In the genomic region with DNA sequence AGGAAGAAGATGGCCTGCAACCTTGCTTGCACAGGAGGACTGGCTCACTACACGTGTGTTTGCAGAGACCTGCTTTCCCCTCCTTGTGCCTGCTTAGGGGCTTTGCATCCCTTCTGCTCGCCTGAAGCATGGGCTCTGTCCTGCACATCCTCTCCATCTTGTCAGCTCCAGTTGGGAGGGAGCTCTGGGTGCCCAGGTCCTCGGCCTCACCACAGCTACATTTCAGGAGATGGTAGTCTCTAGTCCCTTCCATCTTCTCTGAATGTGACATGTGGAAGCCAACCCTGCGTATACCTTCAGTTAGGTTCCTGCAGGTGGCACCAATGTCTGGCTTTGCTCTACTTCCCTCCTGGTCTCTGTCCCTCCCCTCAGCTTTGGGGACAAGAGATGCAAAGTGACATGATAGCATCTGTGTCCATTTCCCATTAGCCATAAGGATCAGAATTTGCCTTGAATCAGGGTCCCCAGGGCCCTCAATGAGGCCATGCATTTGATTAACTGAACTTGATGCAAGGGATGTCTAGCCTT, we compare ENCODE assay signal across 16 mouse cellular contexts. TPM values are rescaled to one million over a fixed set of nuclear protein-coding genes. Genes with fewer than 3 reads are reported as not detected.
DNase-seq lines count a peak whose midpoint lies in the region; ATAC-seq and TF ChIP-seq lines count a peak whose summit lies in the region.
"Had no signal": no experiment of that assay in that cellular context is flagged by ENCODE, and none has a peak within 500 bp of the region (broad histone marks: within the 10 kb centered on the region; RNA-seq: fewer than 3 reads in every experiment).

No protein-coding gene starts in this region.

- no peaks in the 10 kb centered on the region for H3K9me3 ChIP-seq in midbrain, postnatal 0 days (ENCODE audit: low read length)
- H3K9me3 ChIP-seq in midbrain, embryonic 13.5 days, result no peaks in the 10 kb centered on the region
- H3K9me3 ChIP-seq: limb, embryonic 12.5 days; midbrain, embryonic 12.5 days; neural tube, embryonic 12.5 days had no signal

- ATAC-seq in midbrain, postnatal 0 days (ENCODE audit: low FRiP score), result no peak
- no peak for ATAC-seq in midbrain, embryonic 13.5 days
- peak; percentile 43; the same call in 1 of the 2 replicates for ATAC-seq in neutrophil, adult 5-6 weeks (ENCODE audit: extremely low read depth, insufficient number of reproducible peaks, low FRiP score, poor library complexity, severe bottlenecking)
- ATAC-seq: forebrain, embryonic 14.5 days; hindbrain, embryonic 16.5 days had no signal

- no peak overlapping the region for H3K27ac ChIP-seq in kidney, adult 2 months (ENCODE audit: insufficient read depth, low read depth, low read length)
- H3K27ac ChIP-seq in midbrain, postnatal 0 days (ENCODE audit: low read depth, low read length), result no peak overlapping the region
- no peak overlapping the region for H3K27ac ChIP-seq in midbrain, embryonic 13.5 days
- H3K27ac ChIP-seq: heart, adult 2 months; limb, embryonic 12.5 days; midbrain, embryonic 12.5 days; neural tube, embryonic 12.5 days had no signal

- H3K4me1 ChIP-seq in kidney, adult 2 months (ENCODE audit: control insufficient read depth, insufficient read depth, low read length), result peaks cover 8% of the 10 kb centered on the region
- H3K4me1 ChIP-seq in midbrain, postnatal 0 days (ENCODE audit: insufficient read depth, low read length), result no peaks in the 10 kb centered on the region
- 0 out of 2 replicates have a peak, but pooled peaks cover 5% of the 10 kb centered on the region for H3K4me1 ChIP-seq in midbrain, embryonic 13.5 days (replicated peaks)
- H3K4me1 ChIP-seq: limb, embryonic 12.5 days; midbrain, embryonic 12.5 days; neural tube, embryonic 12.5 days had no signal

- H3K27me3 ChIP-seq in kidney, adult 2 months (replicated peaks; ENCODE audit: control insufficient read depth, insufficient read depth, low read length), result no peaks in the 10 kb centered on the region
- H3K27me3 ChIP-seq in midbrain, postnatal 0 days (ENCODE audit: insufficient read depth, low read length), result no peaks in the 10 kb centered on the region; the same call in 1 of the 2 replicates
- H3K27me3 ChIP-seq in midbrain, embryonic 13.5 days, result peaks cover 16% of the 10 kb centered on the region; the same call in 1 of the 2 replicates

- no peaks in the 10 kb centered on the region for H3K36me3 ChIP-seq in kidney, adult 2 months (ENCODE audit: control insufficient read depth, insufficient read depth, low read length)
- H3K36me3 ChIP-seq in midbrain, postnatal 0 days (ENCODE audit: insufficient read depth, low read length), result no peaks in the 10 kb centered on the region
- H3K36me3 ChIP-seq in midbrain, embryonic 13.5 days, result no peaks in the 10 kb centered on the region
- H3K36me3 ChIP-seq: limb, embryonic 12.5 days; midbrain, embryonic 12.5 days; neural tube, embryonic 12.5 days had no signal

- no peak for DNase-seq in kidney, adult 2 months
- DNase-seq in kidney, postnatal 4 days, result no peak
- no peak for DNase-seq in midbrain, postnatal 0 days (ENCODE audit: low spot score)
- DNase-seq in CD4-positive helper T cell, adult 2 months (ENCODE audit: low read depth, low spot score), result peak; percentile 33
- no peak for DNase-seq in left cerebral cortex, postnatal 4 days
- DNase-seq: cerebellum, adult 8-10 months; heart, adult 2 months; heart, postnatal 10 days; thymus, postnatal 36 days had no signal

- intact Hi-C loops in left cerebral cortex, postnatal 4 days (cut with DNase I), result no loop called here

- no peak overlapping the region for H3K9ac ChIP-seq in midbrain, postnatal 0 days (replicated peaks; ENCODE audit: low read length, poor library complexity, severe bottlenecking)
- no peak overlapping the region for H3K9ac ChIP-seq in midbrain, embryonic 13.5 days (replicated peaks)
- H3K9ac ChIP-seq: limb, embryonic 12.5 days; midbrain, embryonic 12.5 days; neural tube, embryonic 12.5 days had no signal

- 78% methylated on average over 4 of the region's 4 CpGs for WGBS in kidney, adult 2 months
- 57% methylated on average over 4 of the region's 4 CpGs for WGBS in midbrain, postnatal 0 days
- 61% methylated on average over 4 of the region's 4 CpGs for WGBS in midbrain, embryonic 13.5 days

- TF ChIP-seq POLR2A in kidney, adult 2 months (IDR thresholded peaks at IDR 0.05; ENCODE audit: low read depth, low read length), result no peak

- H3K4me3 ChIP-seq in kidney, adult 2 months (ENCODE audit: insufficient read depth, low read depth, low read length), result no peak overlapping the region
- H3K4me3 ChIP-seq in midbrain, postnatal 0 days (ENCODE audit: low read depth, low read length), result no peak overlapping the region
- H3K4me3 ChIP-seq in midbrain, embryonic 13.5 days (replicated peaks), result no peak overlapping the region
- H3K4me3 ChIP-seq: heart, adult 2 months; limb, embryonic 12.5 days; midbrain, embryonic 12.5 days; neural tube, embryonic 12.5 days had no signal

- no peak overlapping the region for H3K4me2 ChIP-seq in midbrain, postnatal 0 days (ENCODE audit: low read depth, low read length, poor library complexity, severe bottlenecking)
- no peak overlapping the region for H3K4me2 ChIP-seq in midbrain, embryonic 13.5 days (replicated peaks)
- H3K4me2 ChIP-seq: limb, embryonic 12.5 days; midbrain, embryonic 12.5 days; neural tube, embryonic 12.5 days had no signal

- peak; percentile 37 for TF ChIP-seq CTCF in kidney, adult 2 months (conservative IDR thresholded peaks at IDR 0.05; ENCODE audit: insufficient read depth, insufficient read length, low read depth, low read length)
- TF ChIP-seq CTCF in midbrain, postnatal 0 days (IDR thresholded peaks at IDR 0.05), result peak; percentile 11; the same call in 1 of the 2 replicates

RNA-seq across cellular contexts. Expression of gene Sh3bp2, which starts 1.6 kb away (rescaled TPM):
- polyA plus RNA-seq in kidney, adult 2 months (2012; rRNA removed), result 8.1 and 8.6 TPM in 2 replicates
- total RNA-seq in midbrain, postnatal 0 days (2014; rRNA removed), result 35.5 and 44.1 TPM in 2 replicates
- 17.6 and 20.3 TPM in 2 replicates for polyA plus RNA-seq in midbrain, postnatal 0 days (2015; fragmentation: Nextera tagmentation; extraction: Ambion mirVana)
- 18.3 and 30.8 TPM in 2 replicates for polyA plus RNA-seq in midbrain, embryonic 13.5 days (2015; fragmentation: Nextera tagmentation; extraction: Ambion mirVana)
- 105 and 107 TPM in 2 replicates for total RNA-seq in neutrophil, adult 5-6 weeks (2017)
- 10 to 100 TPM; 28.9 to 29.7 TPM for total RNA-seq in left cerebral cortex, postnatal 4 days (2021)

RNA-seq across cellular contexts. Expression of gene Tnip2, which starts 10.2 kb away (rescaled TPM):
- polyA plus RNA-seq in kidney, adult 2 months (2012; rRNA removed), result 11.4 and 13.6 TPM in 2 replicates
- 10.3 and 12.8 TPM in 2 replicates for total RNA-seq in midbrain, postnatal 0 days (2014; rRNA removed)
- polyA plus RNA-seq in midbrain, postnatal 0 days (2015; fragmentation: Nextera tagmentation; extraction: Ambion mirVana), result 12.6 and 13.6 TPM in 2 replicates
- polyA plus RNA-seq in midbrain, embryonic 13.5 days (2015; fragmentation: Nextera tagmentation; extraction: Ambion mirVana), result 6.9 and 7.3 TPM in 2 replicates
- total RNA-seq in neutrophil, adult 5-6 weeks (2017), result 69.4 and 75.8 TPM in 2 replicates
- total RNA-seq in left cerebral cortex, postnatal 4 days (2021), result 10 to 100 TPM; 11.4 to 12.5 TPM

RNA-seq across cellular contexts. Expression of gene Add1, which starts 49.4 kb away (rescaled TPM):
- polyA plus RNA-seq in kidney, adult 2 months (2012; rRNA removed), result 129 and 135 TPM in 2 replicates
- total RNA-seq in midbrain, postnatal 0 days (2014; rRNA removed), result 284 and 301 TPM in 2 replicates
- 161 and 166 TPM in 2 replicates for polyA plus RNA-seq in midbrain, postnatal 0 days (2015; fragmentation: Nextera tagmentation; extraction: Ambion mirVana)
- 204 and 205 TPM in 2 replicates for polyA plus RNA-seq in midbrain, embryonic 13.5 days (2015; fragmentation: Nextera tagmentation; extraction: Ambion mirVana)
- 399 and 418 TPM in 2 replicates for total RNA-seq in neutrophil, adult 5-6 weeks (2017)
- total RNA-seq in left cerebral cortex, postnatal 4 days (2021), result 100 to 1,000 TPM; 307 to 320 TPM
